Mouse (Mus musculus) midbrain, embryonic 11.5 days (tissue): Measurements from ENCODE around the gene Wwp2. TPM values are rescaled to one million over a fixed set of nuclear protein-coding genes. Genes with fewer than 3 reads are reported as not detected.
"Not testable (repeated sequence)": the region's sequence is repeated elsewhere in the genome, so short reads cannot be mapped to it uniquely, and the experiment has no call there.

ENCODE experiments used
- ATAC-seq: fragments of 200-750 bp; cut with Nextera tagmentation; 2 replicates; pipeline ENCODE4 v1.8.0; 2017; ENCODE audit warnings: moderate TSS enrichment, moderate library complexity; ENCODE audit not compliant: low FRiP score
- DNase-seq: peaks from one replicate; pipeline ENCODE4 v3.0.0; 2015; ENCODE audit warnings: low spot score; ENCODE audit errors: missing footprints
- H3K27ac ChIP-seq: fragments of 300-500 bp; sonication (generic); 2 replicates; pipeline ENCODE4 v1.5.1; 2014; ENCODE audit warnings: low read depth, low read length
- H3K27me3 ChIP-seq: fragments of 300-500 bp; sonication (generic); 2 replicates; pipeline ENCODE4 v1.6.1; 2014; ENCODE audit warnings: mild to moderate bottlenecking, low read length, moderate library complexity, mixed read lengths; ENCODE audit not compliant: control insufficient read depth, insufficient read depth
- H3K36me3 ChIP-seq: fragments of 300-500 bp; sonication (generic); 2 replicates; pipeline ENCODE4 v1.6.1; 2014; ENCODE audit warnings: mild to moderate bottlenecking, low read length, moderate library complexity, mixed read lengths; ENCODE audit not compliant: control insufficient read depth, insufficient read depth
- H3K4me1 ChIP-seq: fragments of 300-500 bp; sonication (generic); 2 replicates; pipeline ENCODE4 v1.6.1; 2014; ENCODE audit warnings: low read length; ENCODE audit not compliant: control insufficient read depth, insufficient read depth
- H3K4me2 ChIP-seq: fragments of 300-500 bp; sonication (generic); 2 replicates; pipeline ENCODE4 v1.6.1; 2014; ENCODE audit warnings: mild to moderate bottlenecking, moderate library complexity
- H3K4me3 ChIP-seq: fragments of 300-500 bp; sonication (generic); 2 replicates; pipeline ENCODE4 v1.5.1; 2014; ENCODE audit warnings: low read depth, low read length
- H3K9ac ChIP-seq: fragments of 300-500 bp; sonication (generic); 2 replicates; pipeline ENCODE4 v1.6.1; 2014; ENCODE audit warnings: low read length
- H3K9me3 ChIP-seq: fragments of 300-500 bp; sonication (generic); 2 replicates; pipeline ENCODE4 v1.6.1; 2016; ENCODE audit warnings: low read length; ENCODE audit not compliant: control insufficient read depth
- WGBS: fragments of 180-500 bp; shearing (Covaris S2); extraction: QIAGEN DNeasy Blood & Tissue Kit; methylation state at CpG from one replicate; pipeline ENCODE4 v1.1.7; 2014; 5-methylcytosine and 5-hydroxymethylcytosine counted together
- polyA plus RNA-seq: library from polyadenylated mRNA; unstranded; fragments of >200 nt; fragmentation: Nextera tagmentation; extraction: Ambion mirVana; gene quantifications from 2 replicates; pipeline ENCODE4 v1.2.1, GENCODE M21; 2014

The Wwp2 gene
- polyA plus RNA-seq, 1 experiment from 2014 or later, result 53.1 TPM

- not testable (repeated sequence) for H3K36me3 ChIP-seq, DNase-seq, H3K9ac ChIP-seq, ATAC-seq, H3K4me2 ChIP-seq, H3K9me3 ChIP-seq, H3K4me3 ChIP-seq, H3K4me1 ChIP-seq, H3K27ac ChIP-seq, H3K27me3 ChIP-seq
- 99% methylated on average over 7 of the region's 7 CpGs for WGBS
These were observed 40.6 kb downstream of the Wwp2 start for GRCm38 (mm10) chr8:107476786-107477185.

- Histone ChIP-seq H3K9ac (no peak overlapping the region), H3K4me2 (no peak overlapping the region), H3K27ac (no peak overlapping the region), H3K27me3 (no peaks in the 10 kb centered on the region), H3K9me3 (no peaks in the 10 kb centered on the region), H3K4me1 (no peaks in the 10 kb centered on the region), H3K36me3 (no peaks in the 10 kb centered on the region), H3K4me3 (no peak overlapping the region)
- DNase-seq (no peak), ATAC-seq (no peak)
- WGBS, result 91% methylated on average over 6 of the region's 6 CpGs
These were observed 42.6 kb downstream of the Wwp2 start for GRCm38 (mm10) chr8:107478728-107479127.

GRCm38 (mm10) chr8:107480436-107480835 lies 44.3 kb downstream of the Wwp2 start:
- ATAC-seq (no peak), DNase-seq (peak; percentile 56)
- Histone ChIP-seq H3K27me3 (no peaks in the 10 kb centered on the region), H3K4me1 (no peaks in the 10 kb centered on the region), H3K4me2 (no peak overlapping the region), H3K9me3 (no peaks in the 10 kb centered on the region), H3K27ac (no peak overlapping the region), H3K4me3 (no peak overlapping the region), H3K9ac (no peak overlapping the region), H3K36me3 (0 out of 2 replicates have a peak, but pooled peaks cover 2% of the 10 kb centered on the region)
- WGBS, result 94% methylated on average over 4 of the region's 4 CpGs

- no peaks in the 10 kb centered on the region for H3K9me3 ChIP-seq
- H3K4me3 ChIP-seq, result no peak overlapping the region
- no peak overlapping the region for H3K9ac ChIP-seq
- no peaks in the 10 kb centered on the region for H3K4me1 ChIP-seq
- no peak for ATAC-seq
- H3K27me3 ChIP-seq, result no peaks in the 10 kb centered on the region
- H3K27ac ChIP-seq, result no peak overlapping the region
- H3K4me2 ChIP-seq, result no peak overlapping the region
- WGBS, result 92% methylated on average over 8 of the region's 8 CpGs
- DNase-seq, result no peak
- H3K36me3 ChIP-seq, result 0 out of 2 replicates have a peak, but pooled peaks cover 2% of the 10 kb centered on the region
These were observed 47.1 kb downstream of the Wwp2 start for GRCm38 (mm10) chr8:107483250-107483649.

GRCm38 (mm10) chr8:107484956-107485355 lies 48.8 kb downstream of the Wwp2 start:
- ATAC-seq (no peak), DNase-seq (no peak)
- H3K36me3 ChIP-seq, result 0 out of 2 replicates have a peak, but pooled peaks cover 2% of the 10 kb centered on the region
- H3K27me3 ChIP-seq, result no peaks in the 10 kb centered on the region
- H3K4me1 ChIP-seq, result no peaks in the 10 kb centered on the region
- H3K27ac ChIP-seq, result no peak overlapping the region
- no peak overlapping the region for H3K9ac ChIP-seq
- H3K4me3 ChIP-seq, result no peak overlapping the region
- no peak overlapping the region for H3K4me2 ChIP-seq
- H3K9me3 ChIP-seq, result no peaks in the 10 kb centered on the region

GRCm38 (mm10) chr8:107488551-107488950 lies 52.4 kb downstream of the Wwp2 start:
- Histone ChIP-seq H3K4me1 (no peaks in the 10 kb centered on the region), H3K4me2 (no peak overlapping the region), H3K9ac (no peak overlapping the region), H3K9me3 (no peaks in the 10 kb centered on the region), H3K27me3 (no peaks in the 10 kb centered on the region), H3K4me3 (no peak overlapping the region), H3K27ac (no peak overlapping the region), H3K36me3 (0 out of 2 replicates have a peak, but pooled peaks cover 2% of the 10 kb centered on the region)
- WGBS, result 89% methylated on average over 4 of the region's 4 CpGs
- ATAC-seq (no peak), DNase-seq (no peak)

- ATAC-seq (no peak), DNase-seq (no peak)
- Histone ChIP-seq H3K4me2 (no peak overlapping the region), H3K27ac (no peak overlapping the region), H3K9me3 (no peaks in the 10 kb centered on the region), H3K4me3 (no peak overlapping the region), H3K27me3 (no peaks in the 10 kb centered on the region), H3K4me1 (no peaks in the 10 kb centered on the region), H3K9ac (no peak overlapping the region), H3K36me3 (no peaks in the 10 kb centered on the region)
- WGBS, result 93% methylated on average over 4 of the region's 4 CpGs
These were observed 52.9 kb downstream of the Wwp2 start for GRCm38 (mm10) chr8:107489086-107489485.

GRCm38 (mm10) chr8:107489921-107490320 lies 53.8 kb downstream of the Wwp2 start:
- H3K9me3 ChIP-seq, result no peaks in the 10 kb centered on the region
- H3K27me3 ChIP-seq, result no peaks in the 10 kb centered on the region
- 54% methylated on average over 5 of the region's 5 CpGs for WGBS
- no peaks in the 10 kb centered on the region for H3K4me1 ChIP-seq
- no peak overlapping the region for H3K4me2 ChIP-seq
- no peak overlapping the region for H3K4me3 ChIP-seq
- no peaks in the 10 kb centered on the region for H3K36me3 ChIP-seq
- ATAC-seq (0 out of 2 replicates have a peak, but pooled peaks have one; percentile 14), DNase-seq (no peak)
- no peak overlapping the region for H3K9ac ChIP-seq
- no peak overlapping the region for H3K27ac ChIP-seq

- Histone ChIP-seq H3K4me2 (no peak overlapping the region), H3K27me3 (no peaks in the 10 kb centered on the region), H3K4me1 (no peaks in the 10 kb centered on the region), H3K27ac (no peak overlapping the region), H3K9ac (no peak overlapping the region), H3K4me3 (no peak overlapping the region), H3K9me3 (no peaks in the 10 kb centered on the region), H3K36me3 (no peaks in the 10 kb centered on the region)
- ATAC-seq (no peak), DNase-seq (no peak)
- 84% methylated on average over 2 of the region's 2 CpGs for WGBS
These were observed 54.5 kb downstream of the Wwp2 start for GRCm38 (mm10) chr8:107490649-107491048.

- no peak overlapping the region for H3K27ac ChIP-seq
- ATAC-seq (no peak), DNase-seq (no peak)
These were observed 55.0 kb downstream of the Wwp2 start for GRCm38 (mm10) chr8:107491212-107491611.

More at GRCm38 (mm10) chr8:107491212-107491611, 55.0 kb downstream of the Wwp2 start:
- Histone ChIP-seq H3K4me2 (no peak overlapping the region), H3K9ac (no peak overlapping the region), H3K9me3 (no peaks in the 10 kb centered on the region), H3K4me3 (no peak overlapping the region), H3K27me3 (no peaks in the 10 kb centered on the region), H3K4me1 (no peaks in the 10 kb centered on the region), H3K36me3 (no peaks in the 10 kb centered on the region)
- 85% methylated on average over 4 of the region's 4 CpGs for WGBS
